Mouse (Mus musculus) lung, embryonic 16.5 days (tissue): ENCODE measurements around the gene Adgrl3. TPM values are rescaled to one million over a fixed set of nuclear protein-coding genes. Genes with fewer than 3 reads are reported as not detected.

Experiments
- ATAC-seq: fragments of 200-750 bp; cut with Nextera tagmentation; 2 replicates; pipeline ENCODE4 v1.8.0; 2017; ENCODE audit warnings: low read depth, mild to moderate bottlenecking, moderate library complexity
- H3K27ac ChIP-seq: fragments of 300-500 bp; sonication (generic); 2 replicates; pipeline ENCODE4 v1.5.1; 2014; ENCODE audit warnings: mild to moderate bottlenecking, control low read depth, low read length
- H3K27me3 ChIP-seq: fragments of 300-500 bp; sonication (generic); 2 replicates; pipeline ENCODE4 v1.6.1; 2014; ENCODE audit warnings: low read depth, low read length, mixed read lengths; ENCODE audit not compliant: control insufficient read depth, insufficient read depth
- H3K36me3 ChIP-seq: fragments of 300-500 bp; sonication (generic); 2 replicates; pipeline ENCODE4 v1.6.1; 2014; ENCODE audit warnings: low read length; ENCODE audit not compliant: control insufficient read depth, insufficient read depth
- H3K4me1 ChIP-seq: fragments of 300-500 bp; sonication (generic); replicated peaks from 2 replicates; pipeline ENCODE4 v1.6.1; 2014; ENCODE audit warnings: low read length, mixed read lengths; ENCODE audit not compliant: control insufficient read depth, insufficient read depth
- H3K4me2 ChIP-seq: fragments of 300-500 bp; sonication (generic); 2 replicates; pipeline ENCODE4 v1.6.1; 2014; ENCODE audit warnings: low read depth, low read length, control low read depth
- H3K4me3 ChIP-seq: fragments of 300-500 bp; sonication (generic); 2 replicates; pipeline ENCODE4 v1.5.1; 2014; ENCODE audit warnings: mild to moderate bottlenecking, low read length, control low read depth
- H3K9ac ChIP-seq: fragments of 300-500 bp; sonication (generic); 2 replicates; pipeline ENCODE4 v1.6.1; 2014; ENCODE audit warnings: low read length, control low read depth
- H3K9me3 ChIP-seq: fragments of 300-500 bp; sonication (generic); 2 replicates; pipeline ENCODE4 v1.6.1; 2016; ENCODE audit warnings: low read length; ENCODE audit not compliant: control insufficient read depth
- WGBS: fragments of 180-500 bp; shearing (Covaris S2); extraction: QIAGEN DNeasy Blood & Tissue Kit; methylation state at CpG from one replicate; pipeline ENCODE4 v1.1.7; 2014; 5-methylcytosine and 5-hydroxymethylcytosine counted together
- polyA plus RNA-seq: library from polyadenylated mRNA; unstranded; fragments of >200 nt; fragmentation: Nextera tagmentation; extraction: Ambion mirVana; gene quantifications from 2 replicates; pipeline ENCODE4 v1.2.1, GENCODE M21; 2015

The Adgrl3 gene
- 13.8 and 16.5 TPM in 2 replicates for polyA plus RNA-seq

- WGBS, result under 1% methylated on average over 50 of the region's 70 CpGs
- ATAC-seq, result peak; percentile 88
Observed at GRCm38 (mm10) chr5:81019590-81020254, at the start of gene Adgrl3. Gene Adgrl3, plus strand, starts transcription at chr5:81020138.

DNA sequence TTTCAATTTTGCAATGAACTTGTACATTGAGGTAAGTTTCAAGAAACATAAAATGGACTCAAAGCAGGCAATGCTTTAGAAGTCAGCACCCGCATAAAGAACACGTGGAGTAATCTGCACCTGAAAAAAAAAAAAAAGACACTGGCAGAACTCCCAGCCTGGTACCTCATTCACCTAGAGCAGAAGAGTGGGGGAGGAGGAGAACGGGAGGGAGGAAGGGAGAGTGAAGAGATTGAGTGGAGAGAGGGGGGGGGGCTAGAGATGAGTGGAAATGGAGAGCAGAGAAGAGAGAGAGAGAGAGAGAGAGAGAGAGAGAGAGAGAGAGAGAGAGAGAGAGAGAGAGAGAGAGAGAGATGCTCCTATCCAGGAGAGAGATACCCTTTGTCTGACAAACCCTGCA, 772 bp upstream of the Adgrl3 start:
- H3K36me3 ChIP-seq, result no peaks in the 10 kb centered on the region
- no peak overlapping the region; the same call in 1 of the 2 replicates for H3K9ac ChIP-seq
- peak overlapping the region; percentile 83 for H3K4me2 ChIP-seq
- peaks cover 9% of the 10 kb centered on the region; the same call in 1 of the 2 replicates for H3K4me1 ChIP-seq
- H3K9me3 ChIP-seq, result no peaks in the 10 kb centered on the region
- H3K4me3 ChIP-seq, result peak overlapping the region; percentile 73
- H3K27ac ChIP-seq, result no peak overlapping the region
- no peaks in the 10 kb centered on the region; the same call in 1 of the 2 replicates for H3K27me3 ChIP-seq
- WGBS, result 8% methylated on average over 3 of the region's 3 CpGs
- peak; percentile 8; the same call in 1 of the 2 replicates for ATAC-seq

More at GRCm38 (mm10) chr5:81019590-81020254, at the start of gene Adgrl3:
- H3K27ac ChIP-seq, result peak within 1 kb of the TSS; percentile 75
- no peaks in the 10 kb centered on the region for H3K9me3 ChIP-seq
- peak within 1 kb of the TSS; percentile 75 for H3K9ac ChIP-seq
- H3K4me2 ChIP-seq, result peak within 1 kb of the TSS; percentile 83
- peaks cover 9% of the 10 kb centered on the region; the same call in 1 of the 2 replicates for H3K4me1 ChIP-seq
- no peaks in the 10 kb centered on the region for H3K36me3 ChIP-seq
- peak within 1 kb of the TSS; percentile 73 for H3K4me3 ChIP-seq
- no peaks in the 10 kb centered on the region; the same call in 1 of the 2 replicates for H3K27me3 ChIP-seq

GRCm38 (mm10) chr5:81020281-81021005, 505 bp downstream of the Adgrl3 start:
- H3K36me3 ChIP-seq, result no peaks in the 10 kb centered on the region
- WGBS, result under 1% methylated on average over 51 of the region's 67 CpGs
- H3K9me3 ChIP-seq, result no peaks in the 10 kb centered on the region
- peak; percentile 46 for ATAC-seq
- peak overlapping the region; percentile 83 for H3K4me2 ChIP-seq
- H3K4me1 ChIP-seq, result peaks cover 9% of the 10 kb centered on the region; the same call in 1 of the 2 replicates
- peak overlapping the region; percentile 73 for H3K4me3 ChIP-seq
- no peaks in the 10 kb centered on the region; the same call in 1 of the 2 replicates for H3K27me3 ChIP-seq
- peak overlapping the region; percentile 75 for H3K9ac ChIP-seq
- H3K27ac ChIP-seq, result peak overlapping the region; percentile 75

- peak overlapping the region; percentile 75 for H3K27ac ChIP-seq
- peak overlapping the region; percentile 73 for H3K4me3 ChIP-seq
- 0% methylated on average over 6 of the region's 6 CpGs for whole genome bisulfite sequencing
- H3K9ac ChIP-seq, result peak overlapping the region; percentile 75
- H3K27me3 ChIP-seq, result no peaks in the 10 kb centered on the region; the same call in 1 of the 2 replicates
- no peaks in the 10 kb centered on the region for H3K9me3 ChIP-seq
- ATAC-seq, result no peak
- H3K4me1 ChIP-seq, result peaks cover 9% of the 10 kb centered on the region; the same call in 1 of the 2 replicates
- no peaks in the 10 kb centered on the region for H3K36me3 ChIP-seq
- H3K4me2 ChIP-seq, result peak overlapping the region; percentile 83
Observed at GRCm38 (mm10) chr5:81021006-81021320, 1.0 kb downstream of the Adgrl3 start.

DNA sequence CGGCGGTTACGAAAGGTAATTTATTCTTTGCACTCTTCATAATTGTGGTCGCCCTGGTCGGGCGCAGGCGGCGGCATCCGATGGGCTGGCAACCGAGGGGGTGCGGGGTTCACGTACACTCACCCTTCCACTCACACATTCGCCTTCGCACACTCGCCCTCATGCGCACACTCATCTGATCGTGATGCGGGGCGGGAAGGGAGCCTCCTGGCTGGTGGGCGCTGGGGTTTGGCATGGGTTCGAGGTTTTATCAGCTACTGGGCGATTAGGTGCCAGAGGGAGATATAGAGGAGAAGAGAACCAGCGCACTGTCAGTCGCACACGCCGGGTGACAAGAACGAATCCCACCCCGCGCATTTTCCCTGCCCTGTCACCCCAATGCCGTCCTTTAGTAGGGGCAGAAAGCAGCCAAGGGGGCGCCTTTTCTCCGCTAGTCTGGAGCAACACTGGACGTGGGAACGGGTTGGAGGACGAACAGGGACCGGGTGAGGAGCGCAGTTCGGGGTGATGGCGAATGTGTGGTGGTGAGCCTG, 1.5 kb downstream of the Adgrl3 start:
- Histone ChIP-seq H3K4me3 (peak overlapping the region; percentile 73), H3K27me3 (no peaks in the 10 kb centered on the region; the same call in 1 of the 2 replicates), H3K4me2 (peak overlapping the region; percentile 83), H3K9ac (peak overlapping the region; percentile 75), H3K9me3 (no peaks in the 10 kb centered on the region), H3K27ac (no peak overlapping the region), H3K4me1 (peaks cover 9% of the 10 kb centered on the region; the same call in 1 of the 2 replicates), H3K36me3 (no peaks in the 10 kb centered on the region)
- no peak for ATAC-seq
- WGBS, result under 1% methylated on average over 39 of the region's 39 CpGs

GRCm38 (mm10) chr5:81021864-81022305, 1.9 kb downstream of the Adgrl3 start:
- Histone ChIP-seq H3K4me2 (peak overlapping the region; percentile 83), H3K36me3 (no peaks in the 10 kb centered on the region), H3K4me3 (peak overlapping the region; percentile 73), H3K9ac (peak overlapping the region; percentile 75), H3K4me1 (peaks cover 9% of the 10 kb centered on the region; the same call in 1 of the 2 replicates), H3K9me3 (no peaks in the 10 kb centered on the region), H3K27me3 (no peaks in the 10 kb centered on the region; the same call in 1 of the 2 replicates), H3K27ac (no peak overlapping the region)
- WGBS, result under 1% methylated on average over 21 of the region's 21 CpGs
- ATAC-seq, result no peak

GRCm38 (mm10) chr5:81022306-81023071, 2.6 kb downstream of the Adgrl3 start:
- Histone ChIP-seq H3K4me2 (peak overlapping the region; percentile 83), H3K9ac (peak overlapping the region; percentile 75), H3K27ac (no peak overlapping the region), H3K36me3 (no peaks in the 10 kb centered on the region), H3K4me3 (peak overlapping the region; percentile 73), H3K4me1 (peaks cover 9% of the 10 kb centered on the region; the same call in 1 of the 2 replicates), H3K9me3 (no peaks in the 10 kb centered on the region), H3K27me3 (no peaks in the 10 kb centered on the region; the same call in 1 of the 2 replicates)
- WGBS, result 1% methylated on average over 24 of the region's 24 CpGs
- ATAC-seq, result no peak

DNA sequence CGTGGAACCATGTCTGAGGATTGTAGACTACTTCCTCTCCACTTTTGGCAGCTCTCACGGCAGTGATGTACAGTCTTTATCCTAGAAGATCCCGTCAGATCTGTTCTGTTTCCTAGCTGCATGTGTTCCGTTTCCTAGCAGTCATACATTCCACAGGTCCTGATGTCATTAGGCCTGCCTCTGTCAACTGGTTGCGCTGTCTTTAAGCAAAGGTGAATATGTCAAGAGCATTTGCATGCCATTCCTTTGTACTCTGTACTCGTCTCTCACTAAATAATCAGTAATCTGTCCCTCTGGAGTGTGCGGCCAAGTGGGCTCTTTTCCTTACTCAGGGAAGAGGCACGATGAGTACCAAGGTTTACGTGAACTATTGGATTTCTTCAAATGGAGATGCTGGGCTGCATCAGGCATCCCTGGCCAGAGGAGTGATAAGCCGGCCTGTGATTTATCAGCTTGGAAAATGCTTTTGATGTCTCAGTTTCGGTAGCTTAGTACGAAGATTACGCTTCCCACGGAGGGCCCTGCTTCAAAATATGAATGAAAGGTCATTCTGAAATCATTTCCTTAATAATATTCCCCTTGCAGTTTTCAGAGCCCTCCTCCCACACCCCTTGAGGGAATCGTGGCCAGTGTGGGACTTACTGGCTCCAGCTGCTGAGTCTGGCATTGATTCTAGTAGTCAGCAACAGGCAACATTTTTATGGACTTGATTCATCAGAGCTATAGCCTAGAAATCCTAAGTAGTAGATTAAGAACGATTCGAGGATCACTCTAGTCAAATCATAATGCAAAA, 4.2 kb downstream of the Adgrl3 start:
- Histone ChIP-seq H3K27ac (no peak overlapping the region), H3K9ac (no peak overlapping the region), H3K4me1 (peaks cover 14% of the 10 kb centered on the region; the same call in 1 of the 2 replicates), H3K9me3 (no peaks in the 10 kb centered on the region), H3K36me3 (no peaks in the 10 kb centered on the region), H3K4me3 (peak overlapping the region; percentile 0; the same call in 1 of the 2 replicates), H3K27me3 (no peaks in the 10 kb centered on the region; the same call in 1 of the 2 replicates), H3K4me2 (peak overlapping the region; percentile 44)
- 19% methylated on average over 17 of the region's 17 CpGs for WGBS
- ATAC-seq, result no peak
